Mouse (Mus musculus) forebrain, embryonic 14.5 days (tissue): ENCODE data around the gene Cops7a. TPM values are rescaled to one million over a fixed set of nuclear protein-coding genes. Genes with fewer than 3 reads are reported as not detected.

Experiments
- ATAC-seq: fragments of 200-750 bp; cut with Nextera tagmentation; 2 replicates; pipeline ENCODE4 v1.8.0; 2017; ENCODE audit warnings: mild to moderate bottlenecking, moderate library complexity
- DNase-seq: peaks from one replicate; pipeline ENCODE4 v3.0.0-alpha.2; 2015; ENCODE audit warnings: low spot score
- H3K27ac ChIP-seq: fragments of 300-500 bp; sonication (generic); 2 replicates; pipeline ENCODE4 v1.5.1; 2014; ENCODE audit warnings: low read depth, mild to moderate bottlenecking, control low read depth, low read length, moderate library complexity
- H3K27me3 ChIP-seq: fragments of 300-500 bp; sonication (generic); replicated peaks from 2 replicates; pipeline ENCODE4 v1.6.1; 2014; ENCODE audit warnings: low read length, control low read depth, mixed read lengths; ENCODE audit not compliant: control insufficient read depth, insufficient read depth
- H3K36me3 ChIP-seq: fragments of 300-500 bp; sonication (generic); 2 replicates; pipeline ENCODE4 v1.6.1; 2014; ENCODE audit warnings: low read length, control low read depth; ENCODE audit not compliant: control insufficient read depth, insufficient read depth
- H3K4me1 ChIP-seq: fragments of 300-500 bp; sonication (generic); 2 replicates; pipeline ENCODE4 v1.6.1; 2014; ENCODE audit warnings: antibody characterized with exemption, low read length, control low read depth; ENCODE audit not compliant: control insufficient read depth, insufficient read depth
- H3K4me2 ChIP-seq: fragments of 300-500 bp; sonication (generic); 2 replicates; pipeline ENCODE4 v1.6.1; 2014; ENCODE audit warnings: mild to moderate bottlenecking, control low read depth, low read length
- H3K4me3 ChIP-seq: fragments of 300-500 bp; sonication (generic); 2 replicates; pipeline ENCODE4 v1.5.1; 2014; ENCODE audit warnings: low read depth, low read length, control low read depth
- H3K9ac ChIP-seq: fragments of 300-500 bp; sonication (generic); 2 replicates; pipeline ENCODE4 v1.6.1; 2014; ENCODE audit warnings: mild to moderate bottlenecking, low read length, control low read depth, moderate library complexity
- H3K9me3 ChIP-seq: fragments of 300-500 bp; sonication (generic); replicated peaks from 2 replicates; pipeline ENCODE4 v1.6.1; 2016; ENCODE audit warnings: low read length, control low read depth, mixed read lengths; ENCODE audit not compliant: control insufficient read depth
- WGBS: fragments of 180-500 bp; shearing (Covaris S2); extraction: QIAGEN DNeasy Blood & Tissue Kit; methylation state at CpG from one replicate; pipeline ENCODE4 v1.1.7; 2014; 5-methylcytosine and 5-hydroxymethylcytosine counted together
- polyA plus RNA-seq: library from polyadenylated mRNA; unstranded; fragments of >200 nt; fragmentation: Nextera tagmentation; extraction: Ambion mirVana; gene quantifications from 2 replicates; pipeline ENCODE4 v1.2.1, GENCODE M21; 2014

Cops7a gene
- polyA plus RNA-seq, 1 experiment from 2014 or later = 105 TPM

- no peak for ATAC-seq
- no peak overlapping the region for H3K4me3 ChIP-seq
- no peaks in the 10 kb centered on the region for H3K9me3 ChIP-seq
- 0 out of 2 replicates have a peak, but pooled peaks cover 2% of the 10 kb centered on the region for H3K27me3 ChIP-seq
- no peak overlapping the region for H3K4me2 ChIP-seq
- H3K9ac ChIP-seq = no peak overlapping the region
- peaks cover 28% of the 10 kb centered on the region for H3K36me3 ChIP-seq
- WGBS = 75% methylated on average over 6 of the region's 6 CpGs
- peaks cover 24% of the 10 kb centered on the region for H3K4me1 ChIP-seq
- peak overlapping the region; percentile 36; the same call in 1 of the 2 replicates for H3K27ac ChIP-seq
- DNase-seq = no peak
Observed at GRCm38 (mm10) chr6:124913214-124913613, 52.1 kb downstream of the Cops7a start.

- Histone ChIP-seq H3K9ac (no peak within 1 kb of the TSS), H3K4me2 (no peak within 1 kb of the TSS), H3K27ac (no peak within 1 kb of the TSS), H3K4me3 (no peak within 1 kb of the TSS), H3K27me3 (0 out of 2 replicates have a peak, but pooled peaks cover 2% of the 10 kb centered on the region), H3K36me3 (peaks cover 28% of the 10 kb centered on the region), H3K4me1 (peaks cover 24% of the 10 kb centered on the region), H3K9me3 (no peaks in the 10 kb centered on the region)
- no peak for ATAC-seq
- no peak for DNase-seq
- 19% methylated on average over 13 of the region's 13 CpGs for WGBS
Observed at GRCm38 (mm10) chr6:124911533-124912218, 53.7 kb downstream of the Cops7a start, which contains the start of gene Lag3. Gene Lag3, minus strand, starts transcription at chr6:124911705.

- WGBS = 4% methylated on average over 32 of the region's 32 CpGs
- Histone ChIP-seq H3K27ac (no peak overlapping the region), H3K4me3 (peak overlapping the region; percentile 9; the same call in 1 of the 2 replicates), H3K9me3 (no peaks in the 10 kb centered on the region), H3K4me1 (peaks cover 19% of the 10 kb centered on the region), H3K27me3 (0 out of 2 replicates have a peak, but pooled peaks cover 2% of the 10 kb centered on the region), H3K36me3 (peaks cover 28% of the 10 kb centered on the region), H3K4me2 (peak overlapping the region; percentile 38; the same call in 1 of the 2 replicates), H3K9ac (peak overlapping the region; percentile 57)
- DNase-seq = no peak
- ATAC-seq = peak; percentile 8; the same call in 1 of the 2 replicates
Observed at GRCm38 (mm10) chr6:124910032-124910431, 55.3 kb downstream of the Cops7a start.

Other genes starting within 250 kb of the Cops7a start
- gene Ptpn6, start 226.8 kb downstream of the Cops7a start, polyA plus RNA-seq = 4.7 TPM in 2 replicates
- 722 and 848 TPM in 2 replicates for gene Grcc10, start 224.2 kb downstream of the Cops7a start, polyA plus RNA-seq
- not detected in 2 replicates for gene Gm45234, start 209.5 kb downstream of the Cops7a start, polyA plus RNA-seq
- gene Atn1, start 209.0 kb downstream of the Cops7a start, polyA plus RNA-seq = 12.2 and 16.6 TPM in 2 replicates
- gene Eno2, start 195.9 kb downstream of the Cops7a start, polyA plus RNA-seq = 34.6 and 49.5 TPM in 2 replicates
- gene Lrrc23, start 185.8 kb downstream of the Cops7a start, polyA plus RNA-seq = 3.4 and 3.5 TPM in 2 replicates
- 4.7 and 5.3 TPM in 2 replicates for gene Spsb2, start 156.9 kb downstream of the Cops7a start, polyA plus RNA-seq
- 417 and 461 TPM in 2 replicates for gene Tpi1, start 151.2 kb downstream of the Cops7a start, polyA plus RNA-seq
- 154 and 174 TPM in 2 replicates for gene Usp5, start 136.1 kb downstream of the Cops7a start, polyA plus RNA-seq
- 107 and 139 TPM in 2 replicates for gene Cdca3, start 136.0 kb downstream of the Cops7a start, polyA plus RNA-seq
- gene Gnb3, start 125.3 kb downstream of the Cops7a start, polyA plus RNA-seq = 0.54 and 0.89 TPM in 2 replicates
- 6.2 and 10.1 TPM in 2 replicates for gene P3h3, start 107.8 kb downstream of the Cops7a start, polyA plus RNA-seq
- 11.0 and 13.0 TPM in 2 replicates for gene Gpr162, start 101.6 kb downstream of the Cops7a start, polyA plus RNA-seq
- gene Cd4, start 77.3 kb downstream of the Cops7a start, polyA plus RNA-seq = 0.29 and 0.38 TPM in 2 replicates
- 1.2 and 2.7 TPM in 2 replicates for gene Lag3, start 53.8 kb downstream of the Cops7a start, polyA plus RNA-seq
- gene Ptms, start 45.4 kb downstream of the Cops7a start, polyA plus RNA-seq = 479 and 481 TPM in 2 replicates
- 470 and 520 TPM in 2 replicates for gene Mlf2, start 34.2 kb downstream of the Cops7a start, polyA plus RNA-seq
- 22.6 and 28.0 TPM in 2 replicates for gene Pianp, start 31.2 kb upstream of the Cops7a start, polyA plus RNA-seq
- 8.4 and 9.8 TPM in 2 replicates for gene Zfp384, start 43.6 kb upstream of the Cops7a start, polyA plus RNA-seq
- 178 and 181 TPM in 2 replicates for gene Ing4, start 74.2 kb upstream of the Cops7a start, polyA plus RNA-seq
- 10.2 and 14.8 TPM in 2 replicates for gene Acrbp, start 84.2 kb upstream of the Cops7a start, polyA plus RNA-seq
- 0.21 and 0.81 TPM in 2 replicates for gene Lpar5, start 102.4 kb upstream of the Cops7a start, polyA plus RNA-seq
- gene Chd4, start 130.4 kb upstream of the Cops7a start, polyA plus RNA-seq = 61.1 and 66.1 TPM in 2 replicates
- gene Nop2, start 166.4 kb upstream of the Cops7a start, polyA plus RNA-seq = 46.8 and 52.7 TPM in 2 replicates
- 10.8 and 13.4 TPM in 2 replicates for gene Iffo1, start 179.7 kb upstream of the Cops7a start, polyA plus RNA-seq
- gene Gapdh, start 200.9 kb upstream of the Cops7a start, polyA plus RNA-seq = 1,676 and 1,964 TPM in 2 replicates
- gene Ncapd2, start 226.2 kb upstream of the Cops7a start, polyA plus RNA-seq = 64.4 and 67.6 TPM in 2 replicates
- gene Mrpl51, start 226.3 kb upstream of the Cops7a start, polyA plus RNA-seq = 160 and 179 TPM in 2 replicates